Mouse (Mus musculus): ENCODE measurements at regions not wholly inside any gene's neighbourhood (a gene's known extent, or its start where the extent isn't known, plus 50 kb on each side); places are given as distances from the start of the nearest gene placed in this dataset.

GRCm38 (mm10) chr11:71357089-71357488, 126.6 kb upstream of the Nlrp1b start:
- intact Hi-C loops (cut with DNase I), result no loop called here
- no peak for TF ChIP-seq POLR2A (IDR thresholded peaks at IDR 0.05; ENCODE audit: insufficient read depth, low read depth, low read length)
- peak; percentile 49 for TF ChIP-seq CTCF (IDR thresholded peaks at IDR 0.05)
- 41% methylated on average over 3 of the region's 3 CpGs for WGBS
- Histone ChIP-seq H3K4me3 (no peak overlapping the region), H3K79me2 (replicated peaks; ENCODE audit: control insufficient read depth, insufficient read depth, low read length) (no peaks in the 10 kb centered on the region), H3K4me1 (ENCODE audit: control insufficient read depth, insufficient read depth, low read length) (no peaks in the 10 kb centered on the region), H3K27me3 (ENCODE audit: control insufficient read depth, insufficient read depth, low read length) (no peaks in the 10 kb centered on the region), H3K27ac (no peak overlapping the region), H3K9ac (ENCODE audit: low read depth, low read length) (no peak overlapping the region), H3K36me3 (ENCODE audit: control insufficient read depth, insufficient read depth, low read length) (no peaks in the 10 kb centered on the region)
- no peak for DNase-seq

DNA sequence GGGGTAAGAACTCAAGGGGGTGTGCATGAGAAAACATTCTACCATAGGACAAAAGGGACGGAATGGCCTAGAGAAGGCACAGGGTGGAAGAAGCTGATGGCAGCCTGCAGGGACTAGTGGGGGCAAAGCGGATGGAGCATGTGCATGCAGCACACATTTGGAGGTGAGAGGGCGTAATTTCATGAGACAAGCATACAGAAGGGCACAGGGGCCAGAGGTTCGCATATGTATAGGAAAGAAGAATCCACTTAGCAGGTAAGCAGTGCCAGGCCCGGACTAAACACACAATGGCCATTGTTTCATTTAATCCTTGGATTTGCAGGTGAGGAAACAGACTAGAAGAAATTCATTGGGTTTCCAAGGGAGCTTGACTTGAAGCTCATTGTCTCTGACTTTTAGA, 130.3 kb upstream of the Nlrp1b start:
- Histone ChIP-seq H3K79me2 (replicated peaks; ENCODE audit: control insufficient read depth, insufficient read depth, low read length) (no peaks in the 10 kb centered on the region), H3K9ac (ENCODE audit: low read depth, low read length) (no peak overlapping the region), H3K4me3 (no peak overlapping the region), H3K27ac (no peak overlapping the region), H3K27me3 (ENCODE audit: control insufficient read depth, insufficient read depth, low read length) (no peaks in the 10 kb centered on the region), H3K4me1 (ENCODE audit: control insufficient read depth, insufficient read depth, low read length) (no peaks in the 10 kb centered on the region), H3K36me3 (ENCODE audit: control insufficient read depth, insufficient read depth, low read length) (no peaks in the 10 kb centered on the region)
- intact Hi-C loops (cut with DNase I), result no loop called here
- no peak for DNase-seq
- TF ChIP-seq POLR2A (IDR thresholded peaks at IDR 0.05; ENCODE audit: insufficient read depth, low read depth, low read length) (no peak), CTCF (IDR thresholded peaks at IDR 0.05) (no peak), EP300 (IDR thresholded peaks at IDR 0.05; ENCODE audit: insufficient read depth, low read depth, low read length) (no peak)
- WGBS, result 77% methylated on average over 5 of the region's 5 CpGs

GRCm38 (mm10) chr11:71371871-71372270, 141.3 kb upstream of the Nlrp1b start:
- intact Hi-C loops (cut with DNase I), result no loop called here

GRCm38 (mm10) chr11:71375132-71375531, 144.6 kb upstream of the Nlrp1b start:
- DNase-seq, result no peak
- Histone ChIP-seq H3K27me3 (ENCODE audit: control insufficient read depth, insufficient read depth, low read length) (no peaks in the 10 kb centered on the region), H3K27ac (no peak overlapping the region), H3K9ac (ENCODE audit: low read depth, low read length) (no peak overlapping the region), H3K36me3 (ENCODE audit: control insufficient read depth, insufficient read depth, low read length) (no peaks in the 10 kb centered on the region), H3K79me2 (replicated peaks; ENCODE audit: control insufficient read depth, insufficient read depth, low read length) (no peaks in the 10 kb centered on the region), H3K4me3 (no peak overlapping the region), H3K4me1 (ENCODE audit: control insufficient read depth, insufficient read depth, low read length) (no peaks in the 10 kb centered on the region)
- TF ChIP-seq CTCF (IDR thresholded peaks at IDR 0.05), result no peak
- no peak for TF ChIP-seq EP300 (IDR thresholded peaks at IDR 0.05; ENCODE audit: insufficient read depth, low read depth, low read length)
- no peak for TF ChIP-seq POLR2A (IDR thresholded peaks at IDR 0.05; ENCODE audit: insufficient read depth, low read depth, low read length)
- intact Hi-C loops (cut with DNase I), result no loop called here
- 56% methylated on average over 5 of the region's 5 CpGs for WGBS

More at GRCm38 (mm10) chr11:71371871-71372270, 141.3 kb upstream of the Nlrp1b start:
- 26% methylated on average over 5 of the region's 5 CpGs for WGBS
- no peaks in the 10 kb centered on the region for H3K79me2 ChIP-seq (replicated peaks; ENCODE audit: control insufficient read depth, insufficient read depth, low read length)
- H3K36me3 ChIP-seq (ENCODE audit: control insufficient read depth, insufficient read depth, low read length), result no peaks in the 10 kb centered on the region
- no peak overlapping the region for H3K4me3 ChIP-seq
- H3K4me1 ChIP-seq (ENCODE audit: control insufficient read depth, insufficient read depth, low read length), result no peaks in the 10 kb centered on the region
- no peaks in the 10 kb centered on the region for H3K27me3 ChIP-seq (ENCODE audit: control insufficient read depth, insufficient read depth, low read length)
- no peak overlapping the region for H3K27ac ChIP-seq
- H3K9ac ChIP-seq (ENCODE audit: low read depth, low read length), result no peak overlapping the region
- TF ChIP-seq CTCF (IDR thresholded peaks at IDR 0.05) (peak; percentile 13), EP300 (IDR thresholded peaks at IDR 0.05; ENCODE audit: insufficient read depth, low read depth, low read length) (no peak), POLR2A (IDR thresholded peaks at IDR 0.05; ENCODE audit: insufficient read depth, low read depth, low read length) (no peak)
- no peak for DNase-seq

DNA sequence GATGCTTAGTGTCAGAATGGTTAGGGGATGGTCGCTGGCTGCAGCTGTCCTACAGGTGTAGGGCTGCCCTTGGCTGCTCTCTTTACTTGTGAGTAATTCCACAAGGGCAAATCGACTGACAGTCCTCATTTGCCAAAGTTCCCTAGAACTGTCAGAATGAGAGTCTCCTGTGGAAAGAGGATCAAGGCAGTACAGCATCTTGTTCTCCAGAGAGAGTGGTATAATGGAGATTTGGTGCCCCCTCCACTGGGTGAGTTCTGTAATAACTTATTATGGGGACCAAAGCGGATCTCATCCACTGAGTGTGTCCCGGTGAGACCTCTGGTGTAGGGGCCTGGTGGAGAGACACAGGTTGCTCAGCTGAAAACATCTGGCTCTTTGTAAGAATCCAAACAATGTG, 157.9 kb upstream of the Nlrp1b start:
- Histone ChIP-seq H3K9ac (ENCODE audit: low read depth, low read length) (no peak overlapping the region), H3K4me1 (ENCODE audit: control insufficient read depth, insufficient read depth, low read length) (no peaks in the 10 kb centered on the region), H3K27me3 (ENCODE audit: control insufficient read depth, insufficient read depth, low read length) (no peaks in the 10 kb centered on the region), H3K79me2 (replicated peaks; ENCODE audit: control insufficient read depth, insufficient read depth, low read length) (no peaks in the 10 kb centered on the region), H3K27ac (no peak overlapping the region), H3K36me3 (ENCODE audit: control insufficient read depth, insufficient read depth, low read length) (no peaks in the 10 kb centered on the region), H3K4me3 (no peak overlapping the region)
- no peak for DNase-seq
- intact Hi-C loops (cut with DNase I), result no loop called here
- TF ChIP-seq EP300 (IDR thresholded peaks at IDR 0.05; ENCODE audit: insufficient read depth, low read depth, low read length) (no peak), POLR2A (IDR thresholded peaks at IDR 0.05; ENCODE audit: insufficient read depth, low read depth, low read length) (no peak), CTCF (IDR thresholded peaks at IDR 0.05) (no peak)
- WGBS, result 68% methylated on average over 4 of the region's 4 CpGs

GRCm38 (mm10) chr11:71389659-71390058, 159.1 kb upstream of the Nlrp1b start:
- no peaks in the 10 kb centered on the region for H3K4me1 ChIP-seq (ENCODE audit: control insufficient read depth, insufficient read depth, low read length)
- H3K27ac ChIP-seq, result no peak overlapping the region
- 29% methylated on average over 7 of the region's 7 CpGs for WGBS
- H3K79me2 ChIP-seq (replicated peaks; ENCODE audit: control insufficient read depth, insufficient read depth, low read length), result no peaks in the 10 kb centered on the region
- no peak overlapping the region for H3K9ac ChIP-seq (ENCODE audit: low read depth, low read length)
- H3K27me3 ChIP-seq (ENCODE audit: control insufficient read depth, insufficient read depth, low read length), result no peaks in the 10 kb centered on the region
- TF ChIP-seq EP300 (IDR thresholded peaks at IDR 0.05; ENCODE audit: insufficient read depth, low read depth, low read length), result no peak
- no peak for TF ChIP-seq CTCF (IDR thresholded peaks at IDR 0.05)
- TF ChIP-seq POLR2A (IDR thresholded peaks at IDR 0.05; ENCODE audit: insufficient read depth, low read depth, low read length), result no peak
- intact Hi-C loops (cut with DNase I), result no loop called here
- H3K36me3 ChIP-seq (ENCODE audit: control insufficient read depth, insufficient read depth, low read length), result no peaks in the 10 kb centered on the region
- no peak for DNase-seq
- H3K4me3 ChIP-seq, result no peak overlapping the region

Measured in heart, adult 2 months (tissue).